Mouse (Mus musculus) thymus, postnatal 0 days (tissue): ENCODE measurements at regions not wholly inside any gene's neighbourhood (a gene's known extent, or its start where the extent isn't known, plus 50 kb on each side); places are given as distances from the start of the nearest gene placed in this dataset.

ENCODE experiments used
- DNase-seq: peaks from one replicate; pipeline ENCODE4 v3.0.0-alpha.2; 2015; ENCODE audit warnings: low spot score

- DNase-seq: no peak
These were observed 99.4 kb upstream of the Spred1 start for GRCm38 (mm10) chr2:117021787-117022186.

GRCm38 (mm10) chr2:117023436-117023835, 97.7 kb upstream of the Spred1 start:
- DNase-seq: no peak

GRCm38 (mm10) chr2:117027071-117027470, 94.1 kb upstream of the Spred1 start:
- DNase-seq: no peak

- DNase-seq: no peak
These were observed 92.4 kb upstream of the Spred1 start for GRCm38 (mm10) chr2:117028771-117029170.

GRCm38 (mm10) chr2:117036197-117036872, 84.8 kb upstream of the Spred1 start:
- DNase-seq: no peak

- DNase-seq: no peak
These were observed 81.0 kb upstream of the Spred1 start for GRCm38 (mm10) chr2:117040211-117040610.

GRCm38 (mm10) chr2:117043831-117044230, 77.3 kb upstream of the Spred1 start:
- DNase-seq: no peak

- no peak for DNase-seq
These were observed 72.9 kb upstream of the Spred1 start for GRCm38 (mm10) chr2:117048290-117048730.

GRCm38 (mm10) chr2:117050061-117050460, 71.1 kb upstream of the Spred1 start:
- DNase-seq: no peak

GRCm38 (mm10) chr2:117064126-117064525, 57.0 kb upstream of the Spred1 start:
- DNase-seq: no peak

- DNase-seq: no peak
These were observed 50.8 kb upstream of the Spred1 start for GRCm38 (mm10) chr2:117070348-117070747.

- no peak for DNase-seq
These were observed 50.1 kb upstream of the Spred1 start for GRCm38 (mm10) chr2:117071098-117071497.
